Mouse (Mus musculus) megakaryocyte, embryonic 14.5 days (primary cell): ENCODE measurements around the gene Aff4. TPM values are rescaled to one million over a fixed set of nuclear protein-coding genes. Genes with fewer than 3 reads are reported as not detected.

ENCODE experiments used
- H3K27me3 ChIP-seq: replicated peaks from 2 replicates; pipeline ENCODE3; 2012; ENCODE audit warnings: inconsistent platforms
- H3K36me3 ChIP-seq: replicated peaks from 2 replicates; pipeline ENCODE3; 2012; ENCODE audit warnings: low read length, inconsistent platforms, mixed read lengths
- H3K4me1 ChIP-seq: 2 replicates; pipeline ENCODE4 v1.6.1; 2012; ENCODE audit warnings: inconsistent platforms
- H3K4me3 ChIP-seq: replicated peaks from 2 replicates; pipeline ENCODE3; 2012; ENCODE audit warnings: moderate library complexity, mild to moderate bottlenecking, inconsistent platforms
- H3K9me3 ChIP-seq: 2 replicates; pipeline ENCODE4 v1.6.1; 2012; ENCODE audit warnings: inconsistent platforms
- FLI1 ChIP-seq: IDR thresholded peaks from 2 replicates; pipeline ENCODE4 v1.6.1; 2012; ENCODE audit warnings: low read length, inconsistent platforms, mixed read lengths
- GATA1 ChIP-seq: IDR thresholded peaks from 3 replicates; pipeline ENCODE4 v1.6.1; 2012; ENCODE audit warnings: mixed read lengths, low read length, inconsistent platforms, borderline replicate concordance
- polyA plus RNA-seq: library from polyadenylated mRNA; stranded (reverse); fragments of >175 nt; gene quantifications from 2 replicates; pipeline ENCODE4 v1.2.3, GENCODE M21; 2012; ENCODE audit warnings: low replicate concordance; ENCODE audit not compliant: insufficient read depth

Aff4 gene
- polyA plus RNA-seq, 1 experiment, result 2.3 TPM

DNA sequence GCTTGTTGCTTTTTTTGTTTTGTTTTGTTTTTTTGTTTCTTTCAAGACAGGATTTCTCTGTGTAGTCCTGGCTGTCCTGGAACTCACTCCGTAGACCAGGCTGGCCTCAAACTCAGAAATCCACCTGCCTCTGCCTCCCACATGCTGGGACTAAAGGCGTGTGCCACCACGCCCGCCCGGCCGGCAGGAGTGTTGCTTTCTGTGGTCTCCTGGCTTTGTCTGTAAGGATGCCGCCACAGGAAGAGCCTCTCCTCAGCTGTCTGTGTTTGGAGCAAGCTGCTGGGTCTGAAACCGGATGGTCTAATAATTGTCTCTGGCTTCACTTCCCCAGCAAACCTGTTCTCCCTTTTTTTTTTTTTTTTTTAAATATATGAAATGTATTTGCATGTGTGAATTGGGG lies 84.9 kb downstream of the Aff4 start:
- no peak for TF ChIP-seq GATA1
- no peak for TF ChIP-seq FLI1
- H3K4me3 ChIP-seq, result no peak overlapping the region
- H3K4me1 ChIP-seq, result peaks cover 63% of the 10 kb centered on the region
- no peaks in the 10 kb centered on the region for H3K36me3 ChIP-seq
- peaks cover 18% of the 10 kb centered on the region for H3K27me3 ChIP-seq
- no peaks in the 10 kb centered on the region for H3K9me3 ChIP-seq

- Histone ChIP-seq H3K9me3 (no peaks in the 10 kb centered on the region), H3K4me3 (no peak overlapping the region), H3K36me3 (no peaks in the 10 kb centered on the region), H3K4me1 (peaks cover 68% of the 10 kb centered on the region), H3K27me3 (peaks cover 18% of the 10 kb centered on the region)
- no peak for TF ChIP-seq FLI1
- no peak for TF ChIP-seq GATA1
Observed at GRCm38 (mm10) chr11:53436338-53436737, 85.7 kb downstream of the Aff4 start.

- Histone ChIP-seq H3K36me3 (no peaks in the 10 kb centered on the region), H3K4me3 (peak overlapping the region; percentile 64), H3K27me3 (peaks cover 27% of the 10 kb centered on the region)
Observed at GRCm38 (mm10) chr11:53441921-53442320, 91.3 kb downstream of the Aff4 start.

DNA sequence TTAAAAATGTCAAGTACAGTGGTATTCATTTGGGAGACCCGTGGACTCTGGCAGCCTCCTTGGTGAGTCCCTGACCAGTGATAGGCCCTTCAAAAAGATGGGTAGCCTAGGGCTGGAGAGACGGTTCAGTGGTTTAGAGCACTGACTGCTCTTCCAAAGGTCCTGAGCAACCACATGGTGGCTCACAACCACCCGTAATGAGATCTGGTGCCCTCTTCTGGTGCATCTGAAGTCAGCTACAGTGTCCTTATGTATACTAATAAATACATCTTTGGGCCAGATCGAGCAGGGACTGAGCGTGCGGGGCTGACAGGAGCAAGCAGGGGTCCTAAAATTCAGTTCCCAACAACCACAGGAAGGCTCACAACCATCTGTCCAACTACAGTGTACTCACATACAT lies 93.2 kb downstream of the Aff4 start:
- Histone ChIP-seq H3K4me3 (no peak overlapping the region), H3K9me3 (no peaks in the 10 kb centered on the region), H3K36me3 (no peaks in the 10 kb centered on the region), H3K4me1 (peaks cover 49% of the 10 kb centered on the region), H3K27me3 (peaks cover 20% of the 10 kb centered on the region)
- no peak for TF ChIP-seq FLI1
- no peak for TF ChIP-seq GATA1

More at GRCm38 (mm10) chr11:53441921-53442320, 91.3 kb downstream of the Aff4 start:
- Histone ChIP-seq H3K9me3 (no peaks in the 10 kb centered on the region), H3K4me1 (peaks cover 51% of the 10 kb centered on the region)
- TF ChIP-seq GATA1 (no peak; the same call in 2 of the 3 replicates), FLI1 (no peak)

- Histone ChIP-seq H3K27me3 (peaks cover 21% of the 10 kb centered on the region), H3K9me3 (no peaks in the 10 kb centered on the region), H3K4me3 (peak overlapping the region; percentile 1), H3K36me3 (no peaks in the 10 kb centered on the region), H3K4me1 (peaks cover 55% of the 10 kb centered on the region)
- no peak for TF ChIP-seq FLI1
Observed at GRCm38 (mm10) chr11:53445562-53445961, 94.9 kb downstream of the Aff4 start.

DNA sequence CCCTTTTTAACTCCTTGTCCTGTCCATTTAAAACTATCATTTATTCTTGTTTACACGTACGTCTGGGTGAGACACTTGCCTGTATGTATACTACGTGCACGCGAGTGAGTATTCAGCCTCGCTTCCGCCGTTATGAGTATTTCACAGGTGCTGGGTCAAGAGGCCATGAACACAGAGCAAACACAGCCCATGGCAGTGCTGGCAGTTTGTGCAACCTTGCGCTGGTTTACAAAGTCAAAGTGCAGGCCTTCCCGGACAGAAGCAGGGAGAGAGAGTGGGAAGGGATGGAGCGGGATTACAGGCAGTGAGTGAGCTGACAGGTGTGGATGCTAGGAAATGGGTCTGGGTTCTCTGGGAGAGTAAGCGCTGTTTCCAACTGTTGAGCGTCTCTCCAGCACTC lies 95.5 kb downstream of the Aff4 start:
- Histone ChIP-seq H3K9me3 (no peaks in the 10 kb centered on the region), H3K4me1 (peaks cover 52% of the 10 kb centered on the region), H3K27me3 (peaks cover 27% of the 10 kb centered on the region), H3K36me3 (no peaks in the 10 kb centered on the region), H3K4me3 (no peak overlapping the region)
- no peak for TF ChIP-seq GATA1
- no peak for TF ChIP-seq FLI1

GRCm38 (mm10) chr11:53447996-53448395 lies 97.4 kb downstream of the Aff4 start:
- TF ChIP-seq FLI1, result no peak
- TF ChIP-seq GATA1, result no peak
- Histone ChIP-seq H3K4me3 (no peak overlapping the region), H3K27me3 (peaks cover 38% of the 10 kb centered on the region), H3K36me3 (no peaks in the 10 kb centered on the region), H3K4me1 (peaks cover 36% of the 10 kb centered on the region), H3K9me3 (no peaks in the 10 kb centered on the region)

DNA sequence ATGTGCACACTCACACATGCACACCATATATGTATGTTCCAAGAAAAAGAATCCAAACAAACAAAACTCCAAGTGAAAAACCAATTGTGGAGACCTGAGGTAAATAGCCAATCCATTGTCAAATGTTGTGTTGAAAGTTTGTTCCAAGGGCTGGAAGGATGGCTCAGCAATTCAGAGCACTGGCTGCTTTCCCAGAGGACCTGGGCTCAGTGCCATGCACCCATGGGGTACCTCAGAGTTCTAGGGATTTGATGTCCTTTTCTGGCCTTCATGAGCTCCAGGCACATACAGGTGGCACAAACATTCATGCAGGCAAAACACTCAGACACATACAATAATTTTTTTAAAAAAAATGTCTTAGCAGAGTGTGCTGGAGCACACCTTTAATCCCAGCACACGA lies 97.9 kb downstream of the Aff4 start:
- Histone ChIP-seq H3K4me1 (peaks cover 32% of the 10 kb centered on the region), H3K9me3 (no peaks in the 10 kb centered on the region), H3K27me3 (peaks cover 40% of the 10 kb centered on the region), H3K36me3 (no peaks in the 10 kb centered on the region), H3K4me3 (no peak overlapping the region)
- TF ChIP-seq FLI1, result no peak
- no peak for TF ChIP-seq GATA1

DNA sequence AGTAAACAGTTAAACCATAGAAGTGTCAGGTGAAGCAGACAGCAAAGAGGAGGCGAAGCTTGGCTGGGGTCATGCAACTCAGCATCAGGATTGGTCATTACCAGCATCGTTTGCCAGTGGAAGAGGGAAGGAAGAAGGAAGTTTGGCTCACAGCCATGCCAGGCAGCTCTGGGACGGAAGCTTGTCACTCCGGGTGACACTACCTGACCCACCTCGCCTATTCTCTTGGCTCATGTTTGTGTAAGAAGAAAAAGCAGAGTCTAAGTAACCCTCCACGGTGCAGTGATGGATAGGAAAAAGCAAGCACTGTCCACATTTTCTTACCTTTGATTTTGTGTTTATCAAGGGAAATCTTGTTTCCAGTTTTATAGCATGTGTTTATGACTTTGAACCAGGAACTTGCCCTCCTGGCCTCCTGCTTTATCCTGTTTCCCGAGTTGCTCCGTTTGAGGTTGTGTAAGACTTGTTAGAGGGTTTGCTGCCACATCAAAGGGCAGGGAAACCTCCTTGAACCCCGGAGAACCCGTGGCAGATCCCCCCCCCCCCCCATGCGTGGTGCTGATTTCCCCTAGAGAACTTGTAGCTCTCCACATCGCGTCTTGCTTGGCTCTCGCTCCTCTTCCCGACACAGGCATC lies 99.6 kb downstream of the Aff4 start:
- Histone ChIP-seq H3K9me3 (no peaks in the 10 kb centered on the region), H3K4me1 (peaks cover 30% of the 10 kb centered on the region), H3K36me3 (no peaks in the 10 kb centered on the region), H3K27me3 (peaks cover 52% of the 10 kb centered on the region), H3K4me3 (no peak overlapping the region)
- TF ChIP-seq GATA1, result no peak
- no peak for TF ChIP-seq FLI1

GRCm38 (mm10) chr11:53451361-53451760 lies 100.7 kb downstream of the Aff4 start:
- Histone ChIP-seq H3K4me1 (peaks cover 25% of the 10 kb centered on the region), H3K4me3 (no peak overlapping the region), H3K27me3 (peaks cover 53% of the 10 kb centered on the region), H3K9me3 (no peaks in the 10 kb centered on the region), H3K36me3 (no peaks in the 10 kb centered on the region)
- TF ChIP-seq GATA1, result no peak
- no peak for TF ChIP-seq FLI1
